In the genomic region with DNA sequence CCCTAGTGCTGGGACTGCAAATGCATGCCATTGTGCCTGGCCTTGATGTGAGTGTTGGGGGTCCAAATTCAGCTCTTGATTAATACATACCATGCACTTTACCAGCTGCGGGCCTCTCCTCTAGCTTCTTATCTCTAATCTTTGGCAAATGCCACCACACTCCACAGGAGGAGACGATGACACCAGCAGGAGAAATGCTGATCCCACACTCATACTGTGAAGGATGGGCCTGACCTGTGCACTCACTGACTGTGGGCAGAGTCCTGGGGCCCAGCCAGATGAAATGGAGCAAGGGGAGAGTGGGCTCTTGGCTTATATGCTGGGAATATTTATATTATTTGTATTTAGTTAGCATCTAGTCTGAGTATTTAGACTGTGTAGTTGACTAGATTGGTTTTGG, we compare ENCODE assay signal across 15 mouse cellular contexts.
"Had no signal": no experiment of that assay in that cellular context is flagged by ENCODE, and none has a peak within 500 bp of the region (broad histone marks: within the 10 kb centered on the region; RNA-seq: fewer than 3 reads in every experiment).

No protein-coding gene starts in this region.

- H3K4me2 ChIP-seq: liver, embryonic 11.5 days; liver, embryonic 15.5 days; midbrain, embryonic 15.5 days; neural tube, embryonic 13.5 days had no signal

- H3K36me3 ChIP-seq: midbrain, embryonic 15.5 days had no signal

- H3K9ac ChIP-seq: liver, embryonic 15.5 days; midbrain, embryonic 15.5 days; neural tube, embryonic 13.5 days had no signal

- H3K4me3 ChIP-seq: left cerebral cortex, adult 2 months; limb, embryonic 10.5 days; liver, embryonic 15.5 days; megakaryocyte, embryonic 14.5 days; midbrain, embryonic 15.5 days; neural tube, embryonic 13.5 days had no signal

- H3K27ac ChIP-seq: left cerebral cortex, adult 2 months; limb, embryonic 10.5 days; liver, embryonic 15.5 days; midbrain, embryonic 15.5 days; neural tube, embryonic 13.5 days had no signal

- ATAC-seq: midbrain, embryonic 15.5 days had no signal

- DNase-seq: lung, adult 2 months; lung, postnatal 10 days; lung, postnatal 4 days; retina, postnatal 1 day; right cerebral cortex, postnatal 4 days; spleen, adult 18-20 months; thymus, adult 18-20 months; thymus, postnatal 14 days had no signal

- H3K9me3 ChIP-seq: limb, embryonic 10.5 days; liver, embryonic 15.5 days; megakaryocyte, embryonic 14.5 days; midbrain, embryonic 15.5 days; neural tube, embryonic 13.5 days had no signal

- H3K4me1 ChIP-seq: limb, embryonic 10.5 days; liver, embryonic 15.5 days had no signal

- H3K27me3 ChIP-seq: liver, embryonic 15.5 days; megakaryocyte, embryonic 14.5 days; midbrain, embryonic 15.5 days; neural tube, embryonic 13.5 days had no signal
